Mouse (Mus musculus): ENCODE measurements at regions not wholly inside any gene's neighbourhood (a gene's known extent, or its start where the extent isn't known, plus 50 kb on each side); places are given as distances from the start of the nearest gene placed in this dataset.
A peak's percentile ranks its signal among the peaks of the same experiment; 100 is the strongest.

DNA sequence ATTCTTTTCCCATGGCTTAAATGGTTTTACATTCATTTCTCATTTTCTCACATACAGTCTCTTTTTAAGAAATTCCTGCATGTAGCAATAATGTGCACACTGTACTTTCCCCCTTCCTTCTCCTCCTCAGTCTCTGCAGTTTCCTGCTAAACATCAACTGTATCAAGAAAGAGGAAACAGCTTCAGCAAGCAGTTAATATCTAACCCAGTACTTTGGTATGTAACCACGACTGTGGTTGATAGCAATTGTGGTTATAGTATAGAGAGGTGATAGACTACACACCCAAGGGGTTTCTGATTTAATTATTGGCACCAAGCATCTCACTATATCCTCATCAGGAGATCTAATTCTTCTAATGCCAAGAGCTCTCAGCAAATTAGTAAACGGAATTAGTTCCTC is 52.8 kb upstream of the Eci2 start:
- no peak for DNase-seq

DNA sequence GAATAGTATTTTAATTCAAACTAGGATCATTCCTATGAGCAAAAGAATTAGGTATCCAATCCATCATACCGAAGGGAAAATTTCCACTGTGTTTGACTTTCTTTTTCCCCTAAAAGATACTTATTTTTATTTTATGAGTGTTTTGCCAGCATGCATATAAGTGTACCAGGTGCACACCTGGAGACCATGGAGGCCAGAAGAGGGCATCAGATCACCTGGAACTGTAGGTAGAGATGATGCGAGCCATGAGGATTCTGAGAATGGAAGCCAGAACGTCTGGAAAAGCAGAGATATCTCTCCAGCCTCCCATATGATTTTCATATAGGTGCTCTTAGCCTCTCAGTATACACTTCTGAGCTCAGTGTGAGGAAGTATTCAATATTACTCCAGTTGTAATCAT is 58.5 kb upstream of the Eci2 start:
- DNase-seq, result no peak

DNA sequence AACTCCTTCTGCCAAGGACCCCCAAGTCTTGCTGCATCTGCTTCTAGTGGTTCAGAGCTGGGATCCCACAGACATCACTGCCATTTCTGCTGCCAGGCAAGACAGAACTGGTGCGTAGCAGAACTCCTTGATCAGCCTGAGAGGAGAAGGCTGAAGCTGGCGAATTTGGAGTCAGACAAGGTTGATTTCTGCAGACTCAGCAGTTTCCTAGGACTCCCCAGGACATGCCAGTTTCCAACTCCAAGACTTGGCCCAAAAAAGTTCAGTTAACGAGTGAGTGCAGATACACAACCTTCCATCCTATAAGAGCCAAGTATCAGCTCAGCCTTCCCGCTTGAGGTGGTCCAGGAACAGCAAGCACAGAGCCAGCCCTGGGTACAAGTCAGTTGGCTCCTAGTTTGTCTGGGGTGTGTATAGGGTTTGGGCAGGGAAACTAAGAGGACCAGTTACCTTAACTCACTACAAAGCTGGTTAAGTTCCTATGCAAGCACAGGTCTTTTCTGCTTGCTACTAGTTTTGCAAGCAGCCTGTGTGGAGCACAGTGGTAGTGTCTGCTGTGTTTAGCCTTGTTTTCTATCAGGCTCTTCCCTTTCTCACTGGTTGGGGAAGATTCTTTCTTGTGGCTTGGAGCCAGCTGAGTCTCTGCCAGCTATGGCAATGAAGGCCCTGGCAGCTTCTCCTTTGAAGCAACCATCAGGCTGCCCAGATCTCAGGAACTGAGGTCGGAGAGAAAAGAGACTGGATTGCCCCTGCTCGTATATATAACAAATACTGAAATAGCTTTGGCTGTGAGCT is 60.5 kb upstream of the Eci2 start:
- no peak for DNase-seq

DNA sequence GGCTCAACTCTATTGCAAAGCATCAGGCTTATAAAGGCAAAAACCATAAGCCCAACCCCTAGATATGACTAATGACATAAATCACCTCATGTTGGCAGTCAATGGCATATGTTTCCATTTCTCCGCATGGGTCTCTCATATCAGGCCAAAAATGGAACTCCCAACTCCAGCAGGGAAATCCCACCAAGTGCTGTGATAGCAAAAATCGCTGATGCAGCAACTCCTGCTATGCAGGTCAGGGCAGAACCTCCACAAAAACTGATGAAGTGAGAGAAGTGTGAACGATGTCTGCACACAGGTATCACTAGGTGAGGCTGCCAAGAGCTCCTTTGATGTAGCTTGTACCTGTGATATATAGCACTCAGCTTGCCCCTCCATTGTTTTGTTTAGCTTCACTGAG is 64.3 kb upstream of the Eci2 start:
- no peak for DNase-seq

DNA sequence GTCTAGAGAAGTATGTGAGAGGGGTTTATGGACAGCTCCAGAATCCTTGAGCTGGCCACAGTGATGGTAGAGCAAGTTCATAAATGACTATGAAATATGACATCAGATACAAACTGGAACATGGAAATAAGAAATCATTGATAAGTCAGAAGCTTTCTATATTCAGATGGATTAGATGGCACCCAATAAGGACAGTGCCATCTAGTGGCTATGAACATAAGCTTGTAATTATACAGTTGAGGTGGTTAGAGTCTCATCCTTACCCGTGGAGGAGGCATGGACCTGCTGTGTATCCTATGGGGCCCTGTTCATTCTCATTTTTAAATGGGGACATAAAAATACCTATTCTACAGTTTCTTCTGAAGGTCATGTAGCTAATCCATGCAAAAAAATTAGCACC is 92.9 kb upstream of the Eci2 start:
- DNase-seq, result peak; percentile 58

DNA sequence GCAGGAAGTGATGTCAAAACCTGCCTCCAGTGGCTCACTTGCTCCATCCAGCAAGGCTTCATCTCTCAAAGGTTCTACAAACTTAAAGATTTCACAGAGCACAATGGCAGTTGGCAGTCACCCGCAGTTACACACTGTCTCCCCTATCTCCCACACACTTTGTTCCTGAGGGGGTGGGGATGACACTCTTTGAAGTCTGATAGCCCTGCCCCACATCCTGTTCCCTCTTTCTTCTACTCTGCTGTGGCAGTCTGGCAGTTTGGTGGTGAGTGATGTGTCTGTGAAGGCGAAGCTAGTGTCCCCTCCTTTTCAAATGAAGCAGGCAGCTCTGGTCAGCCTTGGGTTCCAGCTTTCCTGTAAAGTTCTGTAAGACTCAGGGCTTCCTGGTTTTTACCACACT is 102.6 kb upstream of the Eci2 start:
- DNase-seq, result no peak

DNA sequence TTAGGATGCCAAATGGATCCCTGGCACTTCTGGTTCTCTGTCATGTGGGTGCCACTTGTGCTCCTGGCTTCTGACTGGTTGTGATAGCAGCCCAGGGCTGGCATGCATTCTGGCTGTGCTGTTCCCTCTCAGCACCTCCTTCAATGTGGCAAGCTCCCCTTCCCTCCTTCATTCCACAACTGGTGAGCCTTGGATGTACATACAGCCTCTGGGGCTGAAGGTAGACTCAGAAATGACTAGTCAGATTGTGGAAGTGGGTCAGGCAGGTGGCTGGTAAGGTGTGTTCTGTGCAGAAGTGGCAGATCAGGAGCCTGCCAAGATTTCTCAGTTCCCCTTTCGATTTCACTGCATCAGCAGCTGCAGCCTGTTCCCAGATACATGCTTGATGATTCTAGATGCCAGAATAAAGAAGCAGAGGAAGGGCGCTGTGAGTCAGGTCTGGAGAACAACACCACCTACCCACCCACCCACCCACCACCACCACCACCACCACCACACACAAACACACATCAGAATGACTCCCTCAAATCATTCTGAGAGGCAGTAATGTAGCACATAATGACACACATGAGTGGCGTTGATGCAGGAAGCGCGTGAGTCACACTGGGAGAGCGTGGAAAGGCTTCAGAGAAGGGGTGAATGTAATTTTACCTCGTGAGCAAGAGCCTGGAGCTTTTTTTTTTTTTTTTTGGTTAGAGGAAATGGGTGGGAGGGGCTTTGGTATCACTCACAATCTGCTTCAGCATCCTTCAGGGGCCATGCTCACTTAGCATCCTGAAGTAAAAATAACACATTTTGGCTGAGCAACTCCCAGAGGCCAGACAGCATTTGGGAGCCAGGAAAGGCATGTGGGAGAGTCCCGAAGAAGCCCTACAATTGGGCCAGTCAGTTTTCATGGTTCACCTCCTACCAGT is 104.6 kb upstream of the Eci2 start:
- no peak for DNase-seq

DNA sequence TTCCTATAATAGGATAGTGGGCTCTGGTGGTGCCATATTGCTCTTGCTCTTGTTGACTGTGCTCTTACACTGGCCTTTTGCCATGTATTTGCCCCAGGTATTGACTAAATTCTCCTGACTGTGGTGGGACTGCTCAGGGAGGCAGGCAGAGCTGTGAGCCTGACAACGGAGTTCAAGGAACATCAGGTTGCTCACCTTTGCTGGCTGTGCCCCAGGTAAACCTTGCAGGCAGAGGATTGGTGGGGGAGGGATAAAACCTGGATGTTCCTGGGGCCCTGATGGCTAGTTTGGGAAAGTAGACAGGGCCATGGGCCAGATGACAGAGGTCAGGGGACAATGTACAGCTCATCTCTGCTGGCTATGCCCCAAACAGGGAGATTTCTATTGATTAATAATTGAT is 124.7 kb upstream of the Eci2 start:
- DNase-seq, result no peak

DNA sequence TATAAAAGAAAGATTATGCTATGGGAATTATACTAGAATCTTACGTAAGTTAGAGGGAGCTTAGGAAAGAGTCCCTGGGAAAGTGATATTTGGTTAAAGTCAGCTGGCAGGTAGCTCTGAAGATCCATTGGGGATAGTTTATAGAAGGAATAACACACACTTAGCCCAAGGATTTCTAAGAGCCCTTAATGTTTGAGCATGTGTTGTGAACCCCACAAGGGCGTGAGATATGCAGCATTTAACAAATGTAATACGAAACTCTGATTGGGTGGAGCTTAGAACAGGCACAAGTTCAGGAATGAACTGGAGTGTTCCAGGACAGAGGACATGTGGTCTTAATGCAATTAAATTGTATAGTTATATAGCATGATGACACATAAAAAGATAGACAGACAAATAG is 132.6 kb upstream of the Eci2 start:
- no peak for DNase-seq

DNA sequence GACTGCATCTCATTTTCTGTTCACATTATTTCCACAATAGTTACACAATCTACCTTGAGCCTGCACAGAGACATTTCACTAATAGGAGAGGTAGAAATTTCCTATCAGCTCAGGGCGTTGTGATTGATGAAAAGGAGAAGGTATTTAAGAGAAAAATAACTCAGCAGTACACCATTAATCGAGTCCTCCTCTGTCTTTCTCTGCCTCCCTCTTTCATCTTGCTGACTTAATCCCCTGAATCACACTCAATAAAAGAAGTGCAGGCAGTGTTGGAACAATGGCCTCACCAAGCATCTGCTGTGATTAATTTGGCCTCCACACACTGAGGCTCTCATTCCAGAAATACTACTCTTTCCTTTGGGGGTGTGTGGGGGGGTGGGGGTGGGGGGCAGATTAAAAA is 133.9 kb upstream of the Eci2 start:
- no peak for DNase-seq

DNA sequence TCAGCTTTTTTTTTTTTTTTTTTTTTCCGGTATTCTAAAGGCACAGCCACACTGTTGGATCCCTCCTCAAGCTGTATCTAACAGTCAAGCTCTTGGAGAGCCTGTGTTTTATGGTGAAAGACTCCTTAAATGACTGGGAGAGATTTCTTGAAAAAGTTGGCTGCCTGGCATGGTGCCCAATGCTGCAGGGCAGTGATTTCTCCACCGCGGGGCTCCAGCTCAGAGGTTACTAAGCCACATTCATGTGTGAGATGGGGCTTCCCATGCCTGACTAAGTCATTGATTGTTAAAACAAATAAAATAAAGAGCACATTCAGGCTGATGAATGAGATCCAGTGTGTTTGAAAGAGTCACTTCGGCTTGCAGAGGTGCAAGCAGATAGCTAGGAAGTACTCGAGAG is 139.2 kb upstream of the Eci2 start:
- no peak for DNase-seq

DNA sequence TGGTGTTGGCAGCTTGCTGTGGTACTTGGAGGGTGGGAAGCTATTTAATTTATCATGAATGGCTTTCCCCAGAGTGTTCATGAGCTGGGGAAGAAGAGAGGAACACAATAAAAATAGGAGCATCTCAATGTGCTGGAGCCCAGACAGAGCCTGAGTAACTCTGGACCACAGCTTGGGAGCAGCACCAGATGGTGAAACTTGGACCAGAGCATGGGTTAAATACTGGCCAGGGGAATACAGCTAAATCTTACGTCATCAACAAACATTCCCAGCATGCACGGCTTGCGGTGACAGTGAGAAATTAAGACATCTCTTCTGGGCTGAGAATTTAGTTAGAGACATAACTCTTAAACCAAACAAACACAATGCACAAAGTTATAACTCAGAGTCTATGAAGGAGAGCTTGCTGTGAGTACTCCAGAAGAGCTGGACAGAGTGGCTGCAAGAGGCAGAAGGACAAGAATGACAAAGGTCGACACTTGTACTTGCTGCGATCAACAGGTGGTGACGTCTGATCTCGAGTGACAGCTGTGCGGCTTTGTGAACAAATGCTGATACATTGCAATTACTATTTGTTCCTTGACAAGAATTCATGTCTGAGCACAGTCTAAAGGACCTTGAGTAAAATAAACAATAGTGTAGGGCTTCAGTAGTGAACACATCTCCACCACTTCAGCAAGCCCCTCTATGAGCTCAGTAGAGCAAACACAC is 140.1 kb upstream of the Eci2 start:
- no peak for DNase-seq

DNA sequence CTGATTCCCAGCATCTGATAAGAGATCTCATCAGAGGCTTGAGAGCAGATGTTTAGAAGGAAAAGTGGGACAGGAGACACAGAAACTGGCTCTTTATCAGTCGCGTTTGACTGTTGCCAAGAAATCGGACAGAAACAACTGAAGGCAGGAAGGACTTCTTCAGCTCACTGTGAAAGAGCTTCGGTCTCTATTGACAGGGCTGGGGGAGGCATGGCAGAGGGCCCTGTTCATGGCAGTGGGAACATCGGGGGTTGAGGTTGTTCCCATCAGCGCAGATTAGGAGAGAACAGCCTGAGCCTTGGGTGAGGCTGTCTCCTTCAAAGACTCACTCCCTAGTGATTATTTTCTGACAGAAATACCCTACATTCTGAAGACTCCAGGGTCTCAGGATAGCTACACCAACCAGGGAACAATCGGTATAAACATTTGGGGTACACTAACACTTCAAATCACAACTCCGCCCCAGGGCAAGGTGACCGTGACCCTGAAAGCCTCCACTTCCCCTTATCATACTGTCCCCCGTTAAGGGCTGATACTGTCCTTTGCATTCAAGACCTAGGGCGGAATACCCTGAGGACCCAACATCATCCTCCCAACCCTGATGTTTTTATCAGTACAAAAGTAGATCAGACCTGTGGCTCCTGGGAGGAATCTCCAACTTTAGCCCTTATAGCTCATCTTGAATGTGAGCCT is 144.8 kb upstream of the Eci2 start:
- DNase-seq, result no peak

DNA sequence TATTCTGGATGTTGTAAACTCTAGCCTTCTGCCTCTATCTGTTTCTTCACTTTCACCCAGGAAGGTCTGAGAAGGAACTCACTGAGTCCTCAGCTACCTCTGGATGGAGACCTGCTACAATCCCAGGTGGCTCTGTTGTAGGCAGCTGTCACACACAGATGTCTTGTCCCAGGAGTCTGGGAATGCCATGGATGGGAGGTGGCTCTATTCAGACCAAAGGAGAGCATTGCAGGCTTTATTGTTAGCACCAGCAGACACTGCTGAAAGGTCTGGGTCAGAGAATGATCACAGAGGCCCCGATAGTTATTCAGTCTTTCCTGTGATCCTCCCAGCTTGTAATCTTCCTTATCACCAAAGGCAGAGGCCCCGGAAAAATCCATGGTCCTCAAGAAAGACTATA is 146.6 kb upstream of the Eci2 start:
- no peak for DNase-seq

DNA sequence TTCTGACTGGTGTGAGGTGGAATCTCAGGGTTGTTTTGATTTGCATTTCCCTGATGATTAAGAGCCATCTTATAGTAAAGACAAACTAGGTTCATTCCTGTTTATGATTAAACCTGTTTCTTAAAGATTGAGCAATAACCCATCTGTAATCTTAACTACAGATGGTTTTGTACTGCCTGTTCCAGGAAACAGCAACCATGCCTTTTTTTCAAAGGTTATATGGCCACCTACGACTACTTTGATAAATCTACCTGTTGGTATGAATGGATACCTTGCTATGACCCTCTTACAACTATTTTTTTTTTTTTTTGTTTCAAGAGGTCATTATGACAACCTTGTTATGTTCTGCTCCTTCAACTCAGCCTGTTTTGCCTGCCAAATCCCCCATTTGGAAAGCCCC is 148.7 kb upstream of the Eci2 start:
- no peak for DNase-seq

DNA sequence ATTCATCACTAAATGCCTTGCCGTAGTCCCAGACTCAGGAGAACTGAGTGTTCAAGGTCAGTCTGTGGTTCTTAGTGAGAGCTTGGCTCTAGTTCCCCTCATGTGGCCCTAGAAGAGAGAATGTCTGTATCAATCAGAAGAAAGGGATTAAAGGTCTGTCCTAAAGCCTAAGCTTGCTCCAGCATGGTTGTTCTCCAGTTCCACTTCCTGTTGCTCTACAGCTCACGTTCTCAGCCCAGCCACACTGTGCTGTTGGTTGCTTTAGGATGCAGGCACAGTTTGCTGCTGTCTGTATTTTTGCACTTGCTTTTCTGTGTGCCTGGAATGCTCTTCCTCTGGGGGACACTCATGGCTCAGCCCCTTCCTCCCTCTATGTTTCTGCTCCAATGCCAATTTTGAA is 150.4 kb upstream of the Eci2 start:
- DNase-seq, result no peak

DNA sequence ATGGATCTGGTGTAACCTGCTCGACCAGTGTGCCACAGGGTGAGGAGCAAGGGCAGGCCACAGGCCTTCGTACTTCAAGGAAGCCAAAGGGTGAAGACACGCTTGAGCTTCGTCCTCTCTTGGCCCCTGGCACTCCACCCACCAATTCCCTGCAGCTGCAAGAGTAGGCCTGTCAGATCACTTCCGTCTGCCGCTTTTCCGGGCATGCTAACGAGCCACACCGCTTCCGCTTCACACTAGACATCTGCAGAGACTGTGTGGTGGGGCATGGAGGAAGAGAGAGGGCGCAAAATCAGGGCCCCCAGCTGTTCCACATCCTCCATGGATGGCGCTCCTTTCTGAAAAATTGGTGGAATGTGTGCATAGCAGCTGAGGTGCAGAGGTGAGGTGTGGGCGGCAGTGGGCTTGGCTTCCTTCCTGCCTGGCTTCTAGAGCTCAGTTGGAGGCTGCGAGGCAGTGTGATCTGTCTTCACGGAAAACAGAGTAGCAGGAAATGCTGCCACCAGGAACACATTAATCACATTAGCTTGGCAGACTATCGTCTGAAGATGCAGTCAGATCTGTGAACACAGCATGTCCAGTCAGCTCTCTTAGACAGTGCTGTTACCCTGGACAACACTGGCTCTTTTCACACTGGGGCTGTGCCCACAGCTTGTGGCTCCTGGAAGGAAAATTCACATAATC is 162.3 kb upstream of the Eci2 start:
- DNase-seq, result peak; percentile 67

DNA sequence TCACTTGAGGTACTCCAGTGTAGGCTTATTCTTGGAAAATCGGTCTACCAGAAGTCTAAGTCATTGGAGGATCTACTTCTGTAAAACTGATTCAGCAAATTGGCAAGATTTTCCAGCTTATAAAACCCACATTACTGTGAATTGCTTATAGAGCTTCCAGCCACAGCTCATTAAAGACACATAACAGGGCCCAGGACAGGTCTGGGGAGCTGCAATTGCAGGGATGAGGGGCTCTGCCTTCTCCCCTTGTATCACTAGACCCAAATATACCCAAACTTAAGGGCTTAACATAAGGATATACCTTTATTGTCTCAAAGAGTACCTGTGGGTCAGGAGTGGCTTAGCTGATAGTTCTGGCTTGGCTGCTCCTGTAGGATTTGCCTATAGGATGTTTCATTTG is 175.2 kb upstream of the Eci2 start:
- DNase-seq, result no peak

DNA sequence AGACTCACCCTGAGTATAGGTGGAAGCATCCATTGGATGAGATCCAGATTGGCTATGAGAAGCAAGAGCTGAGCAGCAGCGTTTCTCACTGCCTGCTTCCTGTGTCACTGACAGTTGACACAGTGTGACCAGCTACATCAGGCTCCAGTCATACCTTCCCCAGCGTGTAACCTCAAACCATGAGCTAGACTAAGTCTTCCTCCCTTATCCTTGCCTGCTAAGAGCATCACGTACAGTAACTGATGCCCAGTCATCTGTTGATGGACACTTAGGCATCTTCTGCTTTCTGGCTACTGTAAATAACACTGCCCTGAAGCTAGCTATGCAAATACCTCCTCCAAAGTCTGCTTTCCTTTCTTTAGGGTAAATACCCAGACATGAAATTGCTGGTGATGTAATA is 181.4 kb upstream of the Eci2 start:
- no peak for DNase-seq

DNA sequence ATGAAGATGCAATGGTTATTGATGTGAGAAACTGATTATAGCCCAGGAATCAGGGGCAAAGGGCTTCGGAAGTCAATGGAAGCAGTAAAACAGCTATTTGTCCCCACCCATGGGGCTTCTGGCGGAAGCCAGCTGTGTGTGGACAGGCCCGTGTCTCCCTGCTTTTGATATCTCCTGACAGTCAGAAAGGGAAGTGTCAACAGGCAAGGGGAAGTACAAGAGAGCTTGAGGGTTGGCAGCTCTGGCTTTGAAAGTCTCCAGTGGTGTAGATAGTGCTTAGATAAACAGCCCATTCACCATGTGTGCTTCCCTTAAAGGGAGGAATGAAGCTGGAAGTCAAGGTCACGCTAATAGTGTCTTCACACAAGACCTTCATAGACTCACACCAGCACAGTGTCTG is 182.7 kb upstream of the Eci2 start:
- DNase-seq, result no peak

DNA sequence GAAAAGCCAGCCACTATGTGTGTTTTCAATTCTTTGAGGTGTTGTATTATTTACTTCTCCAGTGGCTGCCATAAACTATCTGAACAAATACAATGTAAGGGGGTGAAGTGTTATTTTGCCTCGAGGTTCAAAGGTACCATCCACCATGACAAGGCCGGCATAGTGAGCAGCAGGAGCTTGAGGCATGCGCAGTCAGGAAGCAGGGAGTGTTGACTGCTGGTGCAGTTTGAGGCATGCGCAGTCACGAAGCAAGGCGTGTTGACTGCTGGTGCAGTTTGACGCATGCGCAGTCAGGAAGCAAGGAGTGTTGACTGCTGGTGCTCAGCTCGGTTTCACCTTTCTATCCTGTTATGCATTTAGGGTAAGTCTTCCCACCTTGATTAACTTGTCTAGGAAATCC is 184.9 kb upstream of the Eci2 start:
- no peak for DNase-seq

DNA sequence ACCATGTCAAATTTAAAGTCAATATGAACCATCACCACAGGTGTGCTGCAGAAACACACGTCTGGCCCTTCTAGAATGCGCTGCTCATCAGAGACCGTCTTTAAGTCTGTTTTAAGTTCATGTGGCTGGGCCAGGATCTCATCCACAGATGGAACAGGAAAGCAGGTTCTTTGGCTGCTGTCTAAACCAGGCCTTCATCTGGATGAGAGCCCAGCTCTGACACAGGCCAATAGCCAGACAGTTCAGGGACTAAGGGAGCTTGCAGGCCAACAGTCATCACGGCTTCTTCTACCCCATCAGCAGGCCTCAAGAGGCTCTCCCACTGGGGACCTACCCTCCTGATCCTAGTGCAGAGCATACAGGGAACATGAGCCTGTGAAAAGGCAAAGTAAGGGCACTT is 185.4 kb upstream of the Eci2 start:
- DNase-seq, result no peak

DNA sequence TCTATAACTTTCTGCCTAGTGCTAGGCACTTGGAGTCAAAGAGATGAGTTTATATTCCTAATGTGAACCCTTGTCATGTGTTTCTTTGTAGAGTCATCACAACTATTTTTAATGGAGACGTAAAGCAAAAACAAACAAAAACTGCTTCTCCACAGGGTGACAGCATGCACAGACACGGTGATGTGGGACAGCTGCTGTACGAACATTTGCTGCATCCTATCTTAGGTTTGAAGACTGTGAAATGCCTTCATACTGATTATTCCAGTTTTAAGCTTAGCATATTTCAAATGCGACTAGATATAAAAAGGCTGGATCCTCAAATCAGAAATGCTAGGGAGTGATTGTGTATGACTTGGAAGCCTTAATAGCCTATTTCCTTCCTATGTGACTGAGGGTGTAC is 187.3 kb upstream of the Eci2 start:
- no peak for DNase-seq

Data from embryo, embryonic 11 days (tissue).